Mouse (Mus musculus): ENCODE results near the gene Erp44. TPM values are rescaled to one million over a fixed set of nuclear protein-coding genes. Genes with fewer than 3 reads are reported as not detected.
A peak's percentile ranks its signal among the peaks of the same experiment; 100 is the strongest.

Erp44 gene
- 10 to 100 TPM; 29.8 to 31.9 TPM for total RNA-seq (2021)
- long read RNA-seq, experiment 1, transcript Erp44-201 (12 exons, 2,624 nt), result major isoform, 64 of 71 reads
- long read RNA-seq, experiment 1, partial matches to known transcripts, result 0 of 71 reads
- long read RNA-seq, experiment 1, other reads (novel, unspliced or antisense), result 7 of 71 reads
- long read RNA-seq, experiment 2, transcript Erp44-201 (12 exons, 2,624 nt), result major isoform, 63 of 70 reads
- long read RNA-seq, experiment 2, partial matches to known transcripts, result 1 of 70 reads
- long read RNA-seq, experiment 2, other reads (novel, unspliced or antisense), result 6 of 70 reads

- peak within 1 kb of the TSS; percentile 77 for H3K4me3 ChIP-seq
- DNase-seq, result peak; percentile 96
- TF ChIP-seq CTCF (IDR thresholded peaks at IDR 0.05), result no peak
- peak within 1 kb of the TSS; percentile 95 for H3K27ac ChIP-seq
- intact Hi-C loops (cut with DNase I), result loop anchor here (2.0 to 5.0 kb wide), 2 partner anchors 52 to 805 kb away; partner anchors contain the start of genes Alg2 and Sec61b
Observed at GRCm38 (mm10) chr4:48279498-48280134, at the start of gene Erp44, which contains the start of gene Invs. Gene Erp44 (minus strand): TSS chr4:48279558. Gene Invs (plus strand): TSS chr4:48279760.

- DNase-seq, result no peak
- intact Hi-C loops (cut with DNase I), result no loop called here
- H3K4me3 ChIP-seq, result no peak overlapping the region
- no peak for TF ChIP-seq CTCF (IDR thresholded peaks at IDR 0.05)
- H3K27ac ChIP-seq, result no peak overlapping the region
Observed at GRCm38 (mm10) chr4:48328042-48328441, 48.7 kb upstream of the Erp44 start.

- no peak for TF ChIP-seq CTCF (IDR thresholded peaks at IDR 0.05)
- DNase-seq, result no peak
- no peak overlapping the region for H3K4me3 ChIP-seq
- intact Hi-C loops (cut with DNase I), result no loop called here
- H3K27ac ChIP-seq, result no peak overlapping the region
Observed at GRCm38 (mm10) chr4:48327192-48327591, 47.8 kb upstream of the Erp44 start.

GRCm38 (mm10) chr4:48322095-48322494, 42.7 kb upstream of the Erp44 start:
- TF ChIP-seq CTCF (IDR thresholded peaks at IDR 0.05), result no peak
- Histone ChIP-seq H3K4me3 (no peak overlapping the region), H3K27ac (no peak overlapping the region)
- intact Hi-C loops (cut with DNase I), result no loop called here
- no peak for DNase-seq

- no peak for DNase-seq
- Histone ChIP-seq H3K27ac (no peak overlapping the region), H3K4me3 (no peak overlapping the region)
- intact Hi-C loops (cut with DNase I), result no loop called here
- TF ChIP-seq CTCF (IDR thresholded peaks at IDR 0.05), result no peak
Observed at GRCm38 (mm10) chr4:48321276-48321675, 41.9 kb upstream of the Erp44 start.

- DNase-seq, result no peak
- no peak overlapping the region for H3K4me3 ChIP-seq
- H3K27ac ChIP-seq, result no peak overlapping the region
- TF ChIP-seq CTCF (IDR thresholded peaks at IDR 0.05), result no peak
- intact Hi-C loops (cut with DNase I), result no loop called here
Observed at GRCm38 (mm10) chr4:48316036-48316435, 36.7 kb upstream of the Erp44 start.

GRCm38 (mm10) chr4:48314814-48315213, 35.5 kb upstream of the Erp44 start:
- DNase-seq, result no peak
- intact Hi-C loops (cut with DNase I), result no loop called here
- Histone ChIP-seq H3K4me3 (no peak overlapping the region), H3K27ac (no peak overlapping the region)
- TF ChIP-seq CTCF (IDR thresholded peaks at IDR 0.05), result no peak

GRCm38 (mm10) chr4:48287086-48287757, 7.9 kb upstream of the Erp44 start:
- Histone ChIP-seq H3K27ac (no peak overlapping the region), H3K4me3 (no peak overlapping the region)
- no peak for DNase-seq
- no peak for TF ChIP-seq CTCF (IDR thresholded peaks at IDR 0.05)
- intact Hi-C loops (cut with DNase I), result no loop called here

- Histone ChIP-seq H3K4me3 (peak overlapping the region; percentile 54), H3K27ac (peak overlapping the region; percentile 95; the same call in 1 of the 2 replicates)
- DNase-seq, result no peak
- intact Hi-C loops (cut with DNase I), result no loop called here
- no peak for TF ChIP-seq CTCF (IDR thresholded peaks at IDR 0.05)
Observed at GRCm38 (mm10) chr4:48281121-48281520, 1.8 kb upstream of the Erp44 start.

GRCm38 (mm10) chr4:48278757-48279497, 431 bp downstream of the Erp44 start:
- intact Hi-C loops (cut with DNase I), result loop anchor here (2.0 to 5.0 kb wide), 2 partner anchors 52 to 804 kb away; partner anchors contain the start of genes Alg2 and Sec61b
- no peak for DNase-seq

GRCm38 (mm10) chr4:48277011-48277410, 2.3 kb downstream of the Erp44 start:
- H3K27ac ChIP-seq, result peak overlapping the region; percentile 28
- intact Hi-C loops (cut with DNase I), result loop anchor here (5.0 kb wide), 1 partner anchor 50 kb away; no protein-coding TSS in a partner anchor
- no peak for TF ChIP-seq CTCF (IDR thresholded peaks at IDR 0.05)
- no peak for DNase-seq
- no peak overlapping the region for H3K4me3 ChIP-seq

More at GRCm38 (mm10) chr4:48278757-48279497, 431 bp downstream of the Erp44 start:
- Histone ChIP-seq H3K4me3 (peak overlapping the region; percentile 77), H3K27ac (peak overlapping the region; percentile 95)
- TF ChIP-seq CTCF (IDR thresholded peaks at IDR 0.05), result no peak

GRCm38 (mm10) chr4:48275736-48276135, 3.6 kb downstream of the Erp44 start:
- intact Hi-C loops (cut with DNase I), result loop anchor here (5.0 kb wide), 1 partner anchor 48 kb away; no protein-coding TSS in a partner anchor
- H3K4me3 ChIP-seq, result no peak overlapping the region
- peak; percentile 28 for DNase-seq
- TF ChIP-seq CTCF (IDR thresholded peaks at IDR 0.05), result no peak
- no peak overlapping the region for H3K27ac ChIP-seq

Data from gastrocnemius, adult 2 months (tissue).